ENCODE assay signal across 19 mouse cellular contexts in genomic region chr7:79249581-79249980, GRCm38 (mm10). TPM values are rescaled to one million over a fixed set of nuclear protein-coding genes. Genes with fewer than 3 reads are reported as not detected.
DNase-seq lines count a peak whose midpoint lies in the region; ATAC-seq lines count a peak whose summit lies in the region.
"Had no signal": no experiment of that assay in that cellular context is flagged by ENCODE, and none has a peak within 500 bp of the region (broad histone marks: within the 10 kb centered on the region; RNA-seq: fewer than 3 reads in every experiment).

No protein-coding gene starts in this region.

- H3K36me3 ChIP-seq in embryonic facial prominence, embryonic 10.5 days (replicated peaks) = no peaks in the 10 kb centered on the region
- H3K36me3 ChIP-seq: embryonic facial prominence, embryonic 12.5 days; forebrain, embryonic 15.5 days; heart, embryonic 13.5 days; hindbrain, embryonic 15.5 days had no signal

- H3K4me3 ChIP-seq in embryonic facial prominence, embryonic 10.5 days = no peak overlapping the region
- H3K4me3 ChIP-seq: embryonic facial prominence, embryonic 12.5 days; forebrain, embryonic 15.5 days; heart, embryonic 13.5 days; hindbrain, embryonic 15.5 days had no signal

- H3K27ac ChIP-seq in embryonic facial prominence, embryonic 10.5 days (replicated peaks) = no peak overlapping the region
- H3K27ac ChIP-seq: embryonic facial prominence, embryonic 12.5 days; forebrain, embryonic 15.5 days; heart, embryonic 13.5 days; hindbrain, embryonic 15.5 days had no signal

- H3K4me1 ChIP-seq in embryonic facial prominence, embryonic 10.5 days = peaks cover 15% of the 10 kb centered on the region
- H3K4me1 ChIP-seq: embryonic facial prominence, embryonic 12.5 days had no signal

- WGBS in embryonic facial prominence, embryonic 10.5 days = 87% methylated on average over 2 of the region's 2 CpGs

- peak; percentile 28 for DNase-seq in thymus, postnatal 0 days (ENCODE audit: low spot score)
- no peak for DNase-seq in thymus, adult 18-20 months
- DNase-seq in naive thymus-derived CD4-positive, alpha-beta T cell, adult 2 months (ENCODE audit: low read depth) = peak; percentile 56
- no peak for DNase-seq in embryonic facial prominence, embryonic 10.5 days (ENCODE audit: low spot score)
- DNase-seq in kidney, adult 8-10 months = no peak
- no peak for DNase-seq in testis, postnatal 10 days (ENCODE audit: low spot score)
- DNase-seq: adrenal gland, adult 2 months; adrenal gland, postnatal 36 days; cerebellum, adult 2 months; cerebellum, postnatal 10 days; embryo, embryonic 11 days; gastrocnemius, postnatal 10 days; heart, postnatal 36 days had no signal

- H3K27me3 ChIP-seq in embryonic facial prominence, embryonic 10.5 days (replicated peaks; ENCODE audit: low read depth, poor library complexity, severe bottlenecking) = peaks cover 3% of the 10 kb centered on the region; the same call in 1 of the 2 replicates
- H3K27me3 ChIP-seq: embryonic facial prominence, embryonic 12.5 days; forebrain, embryonic 15.5 days; hindbrain, embryonic 15.5 days had no signal

- ATAC-seq in granulocyte monocyte progenitor cell, adult 5-6 weeks (replicated peaks; ENCODE audit: poor library complexity, severe bottlenecking) = 0 out of 2 replicates have a peak, but pooled peaks have one; percentile 17
- ATAC-seq: forebrain, embryonic 15.5 days; inflammation-experienced regulatory T-cells, adult 6 months had no signal

- H3K9me3 ChIP-seq in embryonic facial prominence, embryonic 10.5 days = no peaks in the 10 kb centered on the region
- H3K9me3 ChIP-seq: embryonic facial prominence, embryonic 12.5 days; forebrain, embryonic 15.5 days; heart, embryonic 13.5 days; hindbrain, embryonic 15.5 days had no signal

RNA-seq across cellular contexts. Expression of gene Abhd2, which starts 23.4 kb away (rescaled TPM):
- 14.8 and 15.9 TPM in 2 replicates for polyA plus RNA-seq in thymus, postnatal 0 days (2015; fragmentation: Nextera tagmentation; extraction: Ambion mirVana)
- total RNA-seq in granulocyte monocyte progenitor cell, adult 5-6 weeks (2014; fragmentation: Nextera tagmentation) = 55.3 and 56.0 TPM in 2 replicates
- total RNA-seq in granulocyte monocyte progenitor cell, adult 5-6 weeks (2017) = 33.3 and 33.4 TPM in 2 replicates
- polyA plus RNA-seq in embryonic facial prominence, embryonic 10.5 days (2016; fragmentation: Nextera tagmentation; extraction: Ambion mirVana) = 8.7 TPM in 2 replicates

Comparison
In these comparisons a context has a peak if more than half of its experiments do, and no peak if none do; other contexts are left out.
1. DNase-seq: peak in thymus, postnatal 0 days (single experiment) and naive thymus-derived CD4-positive, alpha-beta T cell, adult 2 months (single experiment); none in thymus, adult 18-20 months (0 of 2), embryonic facial prominence, embryonic 10.5 days (single experiment), kidney, adult 8-10 months (0 of 2) and testis, postnatal 10 days (single experiment).